Mouse (Mus musculus) lung, embryonic 14.5 days (tissue): ENCODE measurements around the gene Casr. TPM values are rescaled to one million over a fixed set of nuclear protein-coding genes. Genes with fewer than 3 reads are reported as not detected.

Experiments
- ATAC-seq: fragments of 200-750 bp; cut with Nextera tagmentation; 2 replicates; pipeline ENCODE4 v1.8.0; 2017; ENCODE audit warnings: mild to moderate bottlenecking, moderate TSS enrichment, moderate library complexity; ENCODE audit not compliant: insufficient read depth
- DNase-seq: peaks from one replicate; pipeline ENCODE4 v3.0.0-alpha.2; 2015
- H3K27ac ChIP-seq: fragments of 300-500 bp; sonication (generic); 2 replicates; pipeline ENCODE4 v1.5.1; 2014; ENCODE audit warnings: low read depth, mild to moderate bottlenecking, moderate library complexity
- H3K27me3 ChIP-seq: fragments of 300-500 bp; sonication (generic); 2 replicates; pipeline ENCODE4 v1.6.1; 2014; ENCODE audit warnings: low read length, control low read depth; ENCODE audit not compliant: insufficient read depth
- H3K36me3 ChIP-seq: fragments of 300-500 bp; sonication (generic); 2 replicates; pipeline ENCODE4 v1.6.1; 2014; ENCODE audit warnings: control low read depth; ENCODE audit not compliant: insufficient read depth
- H3K4me1 ChIP-seq: fragments of 300-500 bp; sonication (generic); 2 replicates; pipeline ENCODE4 v1.6.1; 2014; ENCODE audit warnings: antibody characterized with exemption, control low read depth; ENCODE audit not compliant: insufficient read depth
- H3K4me2 ChIP-seq: fragments of 300-500 bp; sonication (generic); 2 replicates; pipeline ENCODE4 v1.6.1; 2014; ENCODE audit warnings: mild to moderate bottlenecking
- H3K4me3 ChIP-seq: fragments of 300-500 bp; sonication (generic); 2 replicates; pipeline ENCODE4 v1.5.1; 2014; ENCODE audit warnings: low read depth, low read length
- H3K9ac ChIP-seq: fragments of 300-500 bp; sonication (generic); 2 replicates; pipeline ENCODE4 v1.6.1; 2014
- H3K9me3 ChIP-seq: fragments of 300-500 bp; sonication (generic); 2 replicates; pipeline ENCODE4 v1.6.1; 2016; ENCODE audit warnings: low read depth, low read length, control low read depth
- CTCF ChIP-seq: IDR thresholded peaks from 2 replicates; pipeline ENCODE4 v1.5.1; 2016; ENCODE audit warnings: antibody characterized with exemption, low read depth
- WGBS: fragments of 180-500 bp; shearing (Covaris S2); extraction: QIAGEN DNeasy Blood & Tissue Kit; methylation state at CpG from one replicate; pipeline ENCODE4 v1.1.7; 2014; 5-methylcytosine and 5-hydroxymethylcytosine counted together
- polyA plus RNA-seq: library from polyadenylated mRNA; unstranded; fragments of >200 nt; fragmentation: Nextera tagmentation; extraction: Ambion mirVana; gene quantifications from 2 replicates; pipeline ENCODE4 v1.2.1, GENCODE M21; 2014

Casr gene
- polyA plus RNA-seq, 1 experiment from 2014 or later, result not detected

- DNase-seq (no peak), ATAC-seq (no peak)
- Histone ChIP-seq H3K4me2 (no peak overlapping the region), H3K9ac (no peak overlapping the region), H3K36me3 (no peaks in the 10 kb centered on the region), H3K4me3 (no peak overlapping the region), H3K27me3 (no peaks in the 10 kb centered on the region), H3K27ac (no peak overlapping the region), H3K4me1 (no peaks in the 10 kb centered on the region), H3K9me3 (no peaks in the 10 kb centered on the region)
- WGBS, result 41% methylated on average over 4 of the region's 4 CpGs
- no peak for TF ChIP-seq CTCF
These were observed 29.9 kb downstream of the Casr start for GRCm38 (mm10) chr16:36532046-36532445.

- Histone ChIP-seq H3K9me3 (no peaks in the 10 kb centered on the region), H3K27ac (no peak overlapping the region), H3K4me3 (no peak overlapping the region), H3K36me3 (no peaks in the 10 kb centered on the region), H3K27me3 (no peaks in the 10 kb centered on the region), H3K9ac (no peak overlapping the region), H3K4me1 (no peaks in the 10 kb centered on the region), H3K4me2 (no peak overlapping the region)
- TF ChIP-seq CTCF, result no peak
- ATAC-seq (no peak), DNase-seq (no peak)
- WGBS, result 57% methylated on average over 5 of the region's 5 CpGs
These were observed 30.3 kb downstream of the Casr start for GRCm38 (mm10) chr16:36531630-36532029.

- H3K9me3 ChIP-seq, result no peaks in the 10 kb centered on the region
- WGBS, result 59% methylated on average over 15 of the region's 15 CpGs
These were observed 31.1 kb downstream of the Casr start for GRCm38 (mm10) chr16:36530566-36531552.

GRCm38 (mm10) chr16:36528822-36529221, 33.1 kb downstream of the Casr start:
- Histone ChIP-seq H3K4me2 (no peak overlapping the region), H3K27me3 (no peaks in the 10 kb centered on the region), H3K9me3 (no peaks in the 10 kb centered on the region), H3K4me3 (no peak overlapping the region), H3K36me3 (no peaks in the 10 kb centered on the region), H3K27ac (no peak overlapping the region), H3K4me1 (no peaks in the 10 kb centered on the region), H3K9ac (no peak overlapping the region)
- ATAC-seq, result no peak
- TF ChIP-seq CTCF, result no peak
- 80% methylated on average over 3 of the region's 3 CpGs for WGBS
- DNase-seq, result no peak

More at GRCm38 (mm10) chr16:36530566-36531552, 31.1 kb downstream of the Casr start:
- Histone ChIP-seq H3K27ac (no peak overlapping the region), H3K4me3 (no peak overlapping the region), H3K36me3 (no peaks in the 10 kb centered on the region), H3K9ac (no peak overlapping the region), H3K4me1 (no peaks in the 10 kb centered on the region), H3K27me3 (no peaks in the 10 kb centered on the region), H3K4me2 (no peak overlapping the region)
- no peak for TF ChIP-seq CTCF
- no peak for ATAC-seq
- no peak for DNase-seq

GRCm38 (mm10) chr16:36526596-36527282, 35.2 kb downstream of the Casr start:
- no peak overlapping the region for H3K27ac ChIP-seq
- no peak overlapping the region for H3K4me2 ChIP-seq
- no peaks in the 10 kb centered on the region for H3K27me3 ChIP-seq
- DNase-seq, result no peak
- no peak overlapping the region for H3K4me3 ChIP-seq
- no peak for ATAC-seq
- no peaks in the 10 kb centered on the region for H3K4me1 ChIP-seq
- WGBS, result 49% methylated on average over 6 of the region's 6 CpGs
- TF ChIP-seq CTCF, result no peak
- H3K36me3 ChIP-seq, result no peaks in the 10 kb centered on the region
- H3K9me3 ChIP-seq, result no peaks in the 10 kb centered on the region
- H3K9ac ChIP-seq, result no peak overlapping the region

GRCm38 (mm10) chr16:36523095-36523494, 38.8 kb downstream of the Casr start:
- Histone ChIP-seq H3K4me3 (no peak overlapping the region), H3K27me3 (no peaks in the 10 kb centered on the region), H3K4me1 (no peaks in the 10 kb centered on the region), H3K4me2 (no peak overlapping the region), H3K27ac (no peak overlapping the region), H3K9me3 (no peaks in the 10 kb centered on the region), H3K9ac (no peak overlapping the region), H3K36me3 (no peaks in the 10 kb centered on the region)
- TF ChIP-seq CTCF, result no peak
- 61% methylated on average over 5 of the region's 5 CpGs for WGBS
- DNase-seq (no peak), ATAC-seq (no peak)

GRCm38 (mm10) chr16:36516355-36516754, 45.6 kb downstream of the Casr start:
- Histone ChIP-seq H3K27ac (no peak overlapping the region), H3K9me3 (no peaks in the 10 kb centered on the region), H3K9ac (no peak overlapping the region), H3K27me3 (no peaks in the 10 kb centered on the region), H3K4me1 (no peaks in the 10 kb centered on the region), H3K4me3 (no peak overlapping the region), H3K36me3 (no peaks in the 10 kb centered on the region), H3K4me2 (no peak overlapping the region)
- ATAC-seq (no peak), DNase-seq (no peak)
- no peak for TF ChIP-seq CTCF
- WGBS, result 66% methylated on average over 2 of the region's 2 CpGs
